Mouse (Mus musculus): Measurements from ENCODE around the gene Gm28308.

DNA sequence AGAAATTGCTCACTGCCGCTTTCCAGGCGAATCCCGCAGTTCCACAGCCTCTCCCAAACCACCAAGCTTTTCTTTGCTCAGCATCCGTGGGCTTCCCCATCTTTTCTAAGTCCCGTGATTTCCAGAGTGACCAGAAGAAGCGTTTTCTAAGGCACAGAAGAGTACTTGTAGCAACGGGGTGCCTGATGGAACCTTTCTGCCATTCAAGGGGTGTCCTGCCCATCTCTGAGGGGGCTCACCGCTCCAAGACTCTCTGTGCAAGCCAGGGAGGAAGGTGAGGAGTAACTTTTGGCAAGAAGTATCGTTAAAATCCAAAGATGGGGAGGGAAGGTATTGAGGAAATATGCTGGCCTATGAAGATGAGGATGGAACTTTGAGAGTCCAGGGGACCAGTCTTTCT lies 35.3 kb downstream of the Gm28308 start:
- TF ChIP-seq POLR2A (IDR thresholded peaks at IDR 0.05; ENCODE audit: insufficient read depth, low read depth, low read length) (no peak), EP300 (IDR thresholded peaks at IDR 0.05; ENCODE audit: insufficient read depth, low read depth, low read length) (no peak)

All from heart, adult 2 months (tissue).